Mouse (Mus musculus) testis, adult 2 months (tissue): Measurements from ENCODE around the gene Tacc2.

Source experiments
- CTCF ChIP-seq: fragments of 200-500 bp; IDR thresholded peaks from 2 replicates; pipeline ENCODE4 v1.5.1; 2012; ENCODE audit warnings: low read depth, mild to moderate bottlenecking, inconsistent platforms, low read length, moderate library complexity; ENCODE audit not compliant: control insufficient read depth, insufficient read depth, insufficient replicate concordance
- POLR2A ChIP-seq: fragments of 200-500 bp; IDR thresholded peaks from 2 replicates; pipeline ENCODE4 v1.6.1; 2012; ENCODE audit warnings: low read depth, mild to moderate bottlenecking, inconsistent platforms, low read length, moderate library complexity; ENCODE audit not compliant: control insufficient read depth

DNA sequence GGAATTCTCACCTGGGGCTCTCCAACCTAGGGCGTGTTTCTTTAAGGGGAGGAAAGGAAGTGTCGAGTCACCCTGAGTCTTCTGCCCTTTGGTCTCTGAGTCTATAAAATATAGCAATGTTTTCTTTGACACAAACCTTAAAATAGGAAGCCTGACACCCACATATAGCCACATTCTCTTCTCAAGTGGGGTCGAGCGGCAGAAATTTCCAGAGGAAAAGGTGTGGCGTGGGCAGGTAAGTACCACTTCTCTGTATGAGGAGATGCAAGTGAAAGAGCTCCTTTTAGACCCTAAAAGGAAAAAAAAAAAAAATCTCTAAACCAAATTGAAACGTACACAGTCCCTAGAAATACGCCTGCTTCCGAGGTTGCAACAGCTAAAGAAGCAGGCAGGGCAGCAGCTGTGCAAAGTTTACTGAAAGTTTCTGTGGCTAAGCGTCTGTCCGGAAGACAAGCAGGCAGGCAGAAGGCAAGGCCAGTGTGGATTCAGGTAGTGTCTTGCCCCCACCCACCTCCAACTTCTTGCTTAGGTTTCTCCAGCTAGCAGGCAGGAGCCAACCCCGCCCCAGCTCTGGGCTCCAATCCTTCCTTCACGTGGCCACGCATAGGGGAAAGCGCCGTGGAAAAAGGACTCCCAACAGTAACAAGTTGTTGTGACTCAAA is 68.2 kb downstream of the Tacc2 start:
- TF ChIP-seq CTCF (no peak), POLR2A (no peak)
